Mouse (Mus musculus) left cerebral cortex, adult 2 months (tissue): ENCODE measurements around the gene Bpifb9b. TPM values are rescaled to one million over a fixed set of nuclear protein-coding genes. Genes with fewer than 3 reads are reported as not detected.
"Not testable (repeated sequence)": the region's sequence is repeated elsewhere in the genome, so short reads cannot be mapped to it uniquely, and the experiment has no call there.

Experiments used
- DNase-seq, 2 experiments: peaks; one replicate each; pipeline ENCODE4 v3.0.0; 2021 to 2022; ENCODE audit warnings: low spot score in 2 of 2, mixed read lengths in 1 of 2; ENCODE audit errors: extremely low spot score in 1 of 2
- H3K27ac ChIP-seq: fragments of 200-600 bp; 2 replicates; pipeline ENCODE4 v1.8.1; 2022
- H3K4me3 ChIP-seq: fragments of 200-600 bp; 2 replicates; pipeline ENCODE4 v1.8.1; 2022
- CTCF ChIP-seq: fragments of 200-600 bp; IDR thresholded peaks from 2 replicates; pipeline ENCODE4 v1.8.1; 2022; ENCODE audit warnings: antibody characterized with exemption, mild to moderate bottlenecking, moderate library complexity
- intact Hi-C: fragments of 180-260 bp; cut with DNase I; formaldehyde crosslinking; loops from one replicate; pipeline ENCODE4 v1.15.1; 2025
- total RNA-seq, 2 experiments: library from RNA; stranded (reverse); gene quantifications; 2 replicates each; pipeline ENCODE4 v1.2.3; 2021

Bpifb9b gene
- total RNA-seq, 2 experiments from 2014 or later = not detected

DNA sequence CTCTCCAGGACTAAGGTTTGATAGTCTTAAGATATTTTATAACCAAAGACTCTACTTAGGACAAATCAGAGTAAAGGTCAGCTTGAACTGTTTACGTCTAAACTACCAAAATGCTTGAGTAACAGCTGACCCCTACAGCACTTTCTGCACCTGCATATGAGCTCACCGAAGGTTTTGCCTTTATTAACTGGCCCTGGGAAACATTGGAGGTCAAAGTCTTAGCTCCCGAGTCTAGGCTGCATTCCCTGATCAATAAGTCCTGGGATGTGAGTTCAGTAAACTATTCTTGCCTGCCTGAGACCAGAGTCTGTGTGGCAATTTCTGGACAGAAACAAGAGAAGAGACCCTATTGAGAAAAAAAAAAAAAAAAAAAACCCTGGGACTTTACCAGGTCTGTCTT is 41.1 kb downstream of the Bpifb9b start:
- TF ChIP-seq CTCF = no peak
- H3K27ac ChIP-seq = no peak overlapping the region
- no peak overlapping the region for H3K4me3 ChIP-seq
- DNase-seq = no peak
- intact Hi-C loops = no loop called here

DNA sequence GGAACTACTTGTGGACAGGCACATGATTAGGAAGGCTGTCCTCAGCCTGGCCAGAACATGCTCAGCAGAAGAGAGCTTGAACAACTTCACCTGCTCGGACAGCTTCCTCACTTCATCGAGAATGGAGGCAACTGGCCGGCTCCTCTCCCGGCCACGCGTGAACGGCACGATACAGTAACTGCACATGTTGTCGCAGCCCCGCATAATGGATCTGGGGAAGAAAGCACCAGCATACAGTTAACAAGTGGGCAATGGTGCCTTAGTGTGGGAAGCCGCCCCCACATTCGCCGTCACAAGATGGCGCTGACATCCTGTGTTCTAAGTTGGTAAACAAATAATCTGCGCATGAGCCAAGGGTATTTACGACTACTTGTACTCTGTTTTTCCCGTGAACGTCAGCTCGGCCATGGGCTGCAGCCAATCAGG is 47.0 kb downstream of the Bpifb9b start:
- DNase-seq, H3K27ac ChIP-seq, H3K4me3 ChIP-seq, intact Hi-C loops: not testable (repeated sequence)

DNA sequence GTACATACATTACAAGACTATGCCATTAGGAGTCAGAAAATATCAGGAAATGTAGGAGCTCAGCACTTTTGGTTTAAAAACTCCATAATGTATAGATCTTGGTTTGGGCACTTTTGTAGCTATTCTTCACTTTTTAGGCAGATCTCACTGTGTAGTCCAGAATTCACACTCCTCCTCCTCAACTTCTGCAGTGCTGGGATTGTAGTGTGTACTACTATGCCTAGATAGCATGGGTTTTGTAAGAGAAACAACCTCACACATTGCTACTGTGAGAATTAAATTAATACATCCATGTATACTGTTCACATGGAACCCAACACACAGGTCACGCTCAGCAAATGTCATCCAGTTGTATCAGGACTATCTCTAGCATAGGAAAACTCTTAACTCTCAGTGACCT is 60.5 kb downstream of the Bpifb9b start:
- intact Hi-C loops = no loop called here
- H3K27ac ChIP-seq = no peak overlapping the region
- no peak for DNase-seq
- no peak for TF ChIP-seq CTCF
- H3K4me3 ChIP-seq = no peak overlapping the region

Other genes starting within 250 kb of the Bpifb9b start
- not detected for gene Bpifa3, start 176.9 kb upstream of the Bpifb9b start, total RNA-seq
- gene Bpifa1, start 164.3 kb upstream of the Bpifb9b start, total RNA-seq = not detected
- not detected for gene Bpifa5, start 144.6 kb upstream of the Bpifb9b start, total RNA-seq
- under 1 TPM in 1 of 2 experiments, not detected in 1; 0.50 TPM for gene Bpifb1, start 116.4 kb upstream of the Bpifb9b start, total RNA-seq
- gene Bpifb5, start 83.5 kb upstream of the Bpifb9b start, total RNA-seq = not detected
- gene Bpifb9a, start 49.4 kb upstream of the Bpifb9b start, total RNA-seq = not detected
- 10 to 100 TPM; 11.5 to 14.3 TPM for gene Cdk5rap1, start 65.8 kb downstream of the Bpifb9b start, total RNA-seq
- gene Snta1, start 100.9 kb downstream of the Bpifb9b start, total RNA-seq = 10 to 100 TPM; 33.9 to 34.1 TPM
- 10 to 100 TPM; 54.3 to 57.4 TPM for gene Cbfa2t2, start 129.3 kb downstream of the Bpifb9b start, total RNA-seq
- under 1 TPM in 1 of 2 experiments, not detected in 1; 0.70 TPM for gene 1700003F12Rik, start 239.9 kb downstream of the Bpifb9b start, total RNA-seq
- gene Actl10, start 244.5 kb downstream of the Bpifb9b start, total RNA-seq = not detected